Mouse (Mus musculus) small intestine, adult 10 weeks (tissue): ENCODE results near the gene Calm4. TPM values are rescaled to one million over a fixed set of nuclear protein-coding genes. Genes with fewer than 3 reads are reported as not detected.

Source experiments
- polyA plus RNA-seq: library from polyadenylated mRNA; stranded (reverse); fragments of 350-450 nt; fragmentation: Illumina TruSeq; extraction: RNeasy Lipid Tissue Mini Kit (QIAGEN cat#74804); gene quantifications from one replicate; pipeline ENCODE4 v1.2.3, GENCODE M21; 2014; ENCODE audit warnings: low replicate concordance

The Calm4 gene
- polyA plus RNA-seq: not detected

DNA sequence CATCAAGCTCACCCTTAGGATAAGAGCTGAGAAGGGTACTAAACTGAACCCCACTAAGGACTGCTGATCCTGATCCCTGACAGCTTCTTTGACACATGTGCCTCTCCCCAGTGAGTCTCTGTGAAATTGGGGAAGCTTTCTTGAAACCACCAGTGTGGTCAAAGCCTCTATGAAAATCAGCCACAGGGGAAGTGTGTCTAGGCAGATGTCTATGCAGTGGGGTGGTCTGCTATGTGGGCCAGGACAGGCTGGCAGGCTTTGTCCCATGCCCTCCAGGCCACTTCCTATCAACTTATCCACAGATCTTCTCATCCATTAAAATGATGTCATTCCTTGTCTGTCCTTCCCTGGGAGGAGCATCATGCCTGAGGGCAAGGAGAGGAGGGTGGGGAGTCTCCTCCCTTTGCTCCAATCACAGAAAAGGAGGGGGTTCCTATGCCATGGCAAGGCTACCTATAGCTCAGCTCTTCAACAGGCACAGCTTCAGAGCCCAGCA is at the start of gene Calm4:
Gene Calm4 (plus strand): TSS at position 446 of the 496 bp plus-strand sequence.

DNA sequence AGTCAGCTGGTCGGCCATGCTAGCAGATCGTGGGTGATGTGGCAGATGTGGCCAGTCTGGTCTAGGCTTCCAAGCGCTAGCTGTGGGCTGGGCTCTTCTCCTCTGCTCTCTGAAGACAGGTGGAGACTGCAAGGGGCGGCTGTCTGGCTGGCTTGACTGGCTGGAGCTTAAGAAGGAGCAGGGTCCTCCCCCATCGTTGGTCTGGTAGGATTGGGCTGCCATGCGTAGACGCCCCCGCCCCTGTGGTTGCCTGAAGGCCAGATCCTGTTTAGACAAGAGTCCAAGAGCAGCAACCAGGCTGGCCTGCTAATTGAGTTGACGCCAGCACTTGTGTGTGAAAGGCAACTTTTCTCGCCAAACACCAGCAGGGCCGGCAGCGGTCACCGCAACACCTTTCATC is 33.4 kb upstream of the Calm4 start, which contains the start of gene Calml3:
Gene Calml3 (minus strand): TSS at position 131 of the 400 bp plus-strand sequence.

DNA sequence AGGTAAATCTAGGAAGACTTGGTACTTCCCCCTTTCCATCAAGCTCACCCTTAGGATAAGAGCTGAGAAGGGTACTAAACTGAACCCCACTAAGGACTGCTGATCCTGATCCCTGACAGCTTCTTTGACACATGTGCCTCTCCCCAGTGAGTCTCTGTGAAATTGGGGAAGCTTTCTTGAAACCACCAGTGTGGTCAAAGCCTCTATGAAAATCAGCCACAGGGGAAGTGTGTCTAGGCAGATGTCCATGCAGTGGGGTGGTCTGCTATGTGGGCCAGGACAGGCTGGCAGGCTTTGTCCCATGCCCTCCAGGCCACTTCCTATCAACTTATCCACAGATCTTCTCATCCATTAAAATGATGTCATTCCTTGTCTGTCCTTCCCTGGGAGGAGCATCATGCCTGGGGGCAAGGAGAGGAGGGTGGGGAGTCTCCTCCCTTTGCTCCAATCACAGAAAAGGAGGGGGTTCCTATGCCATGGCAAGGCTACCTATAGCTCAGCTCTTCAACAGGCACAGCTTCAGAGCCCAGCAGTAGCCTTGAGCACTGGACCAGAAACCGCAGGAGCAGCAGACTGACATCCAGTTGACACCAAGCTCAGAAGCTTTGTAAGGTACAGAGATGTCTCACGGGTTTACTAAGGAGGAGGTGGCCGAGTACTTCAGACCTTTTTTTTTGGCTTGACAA is 16.2 kb downstream of the Calm4 start, which contains the start of gene Calm5:
Gene Calm5 (plus strand): TSS at position 526 of the 686 bp plus-strand sequence.

Other genes with a start within 250 kb of the Calm4 start
- gene Fam208b, start 226.6 kb upstream of the Calm4 start, polyA plus RNA-seq: 57.3 TPM
- gene Asb13, start 203.7 kb upstream of the Calm4 start, polyA plus RNA-seq: 38.7 TPM
- not detected for gene Calml3, start 33.4 kb upstream of the Calm4 start, polyA plus RNA-seq
- not detected for gene Calm5, start 16.4 kb downstream of the Calm4 start, polyA plus RNA-seq
- 648 TPM for gene Net1, start 80.5 kb downstream of the Calm4 start, polyA plus RNA-seq
- gene Tubal3, start 80.5 kb downstream of the Calm4 start, polyA plus RNA-seq: 104 TPM
- gene Ucn3, start 107.6 kb downstream of the Calm4 start, polyA plus RNA-seq: not detected
- gene Akr1c14, start 211.3 kb downstream of the Calm4 start, polyA plus RNA-seq: 213 TPM